In the genomic region with DNA sequence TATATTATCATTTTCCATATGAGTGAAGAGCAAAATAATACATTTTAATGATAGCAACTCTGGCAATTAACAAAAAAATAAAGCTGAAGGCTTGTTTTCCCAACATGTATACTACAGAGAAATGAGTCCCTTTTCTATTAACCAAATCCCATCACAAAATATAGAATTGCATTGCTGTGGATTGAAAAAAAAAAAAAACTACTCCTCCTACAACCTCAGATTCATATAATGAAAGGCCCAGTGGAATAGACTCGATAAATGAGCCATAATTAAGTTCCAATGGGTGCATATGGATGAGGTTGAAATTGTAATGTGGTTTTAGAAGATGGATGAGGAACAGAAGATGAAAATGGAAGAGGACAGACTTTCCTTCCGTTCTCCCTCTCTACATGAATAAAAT, we compare ENCODE assay signal across 19 mouse cellular contexts.
DNase-seq lines count a peak whose midpoint lies in the region; ATAC-seq and TF ChIP-seq lines count a peak whose summit lies in the region.
"Had no signal": no experiment of that assay in that cellular context is flagged by ENCODE, and none has a peak within 500 bp of the region (broad histone marks: within the 10 kb centered on the region; RNA-seq: fewer than 3 reads in every experiment).

No protein-coding gene starts in this region.

- TF ChIP-seq EP300 in heart, postnatal 0 days (IDR thresholded peaks at IDR 0.05; ENCODE audit: low read depth): no peak
- TF ChIP-seq EP300 in lung, postnatal 0 days (IDR thresholded peaks at IDR 0.05): no peak

- no peaks in the 10 kb centered on the region for H3K4me1 ChIP-seq in heart, postnatal 0 days (ENCODE audit: control insufficient read depth, insufficient read depth)
- H3K4me1 ChIP-seq in lung, postnatal 0 days (ENCODE audit: insufficient read depth, low read depth, low read length): no peaks in the 10 kb centered on the region

- H3K4me2 ChIP-seq in heart, postnatal 0 days (ENCODE audit: low read depth, low read length): no peak overlapping the region
- no peak overlapping the region for H3K4me2 ChIP-seq in lung, postnatal 0 days (replicated peaks; ENCODE audit: low read depth, low read length)

- no peak overlapping the region for H3K9ac ChIP-seq in heart, postnatal 0 days (replicated peaks; ENCODE audit: low read depth, low read length)
- no peak overlapping the region for H3K9ac ChIP-seq in lung, postnatal 0 days (replicated peaks; ENCODE audit: low read depth)

- 59% methylated on average over 2 of the region's 2 CpGs for WGBS in heart, postnatal 0 days
- WGBS in lung, postnatal 0 days: 60% methylated on average over 2 of the region's 2 CpGs

- DNase-seq in heart, postnatal 0 days (ENCODE audit: low spot score): peak; percentile 97
- DNase-seq in heart, postnatal 36 days: no peak
- DNase-seq in lung, postnatal 0 days (ENCODE audit: low spot score): peak; percentile 91
- DNase-seq in lung, postnatal 10 days: no peak
- DNase-seq: adrenal gland, adult 2 months; adrenal gland, adult 8-10 months; adrenal gland, postnatal 10 days; adrenal gland, postnatal 14 days; adrenal gland, postnatal 25 days; adrenal gland, postnatal 36 days; B cell, adult 2 months; cerebellum, adult 11 months; cerebellum, adult 11-12 months; cerebellum, adult 18-20 months had no signal

- H3K4me3 ChIP-seq in heart, postnatal 0 days (ENCODE audit: low read depth, low read length): no peak overlapping the region
- H3K4me3 ChIP-seq in lung, postnatal 0 days (ENCODE audit: low read depth, low read length): no peak overlapping the region

- H3K27me3 ChIP-seq in heart, postnatal 0 days (ENCODE audit: control insufficient read depth, insufficient read depth, low read length): no peaks in the 10 kb centered on the region
- no peaks in the 10 kb centered on the region for H3K27me3 ChIP-seq in lung, postnatal 0 days (replicated peaks; ENCODE audit: insufficient read depth, low read length)
- H3K27me3 ChIP-seq: CH12.LX, Patski had no signal

- intact Hi-C loops in heart, postnatal 36 days (cut with DNase I): no loop called here

- TF ChIP-seq CTCF in heart, postnatal 0 days (IDR thresholded peaks at IDR 0.05; ENCODE audit: low read depth): no peak
- no peak for TF ChIP-seq CTCF in lung, postnatal 0 days (IDR thresholded peaks at IDR 0.05)

- H3K9me3 ChIP-seq in heart, postnatal 0 days (replicated peaks; ENCODE audit: control insufficient read depth, low read length): no peaks in the 10 kb centered on the region
- no peaks in the 10 kb centered on the region for H3K9me3 ChIP-seq in lung, postnatal 0 days (ENCODE audit: low read length)
- H3K9me3 ChIP-seq: G1E had no signal

- H3K36me3 ChIP-seq in heart, postnatal 0 days (replicated peaks; ENCODE audit: control insufficient read depth, insufficient read depth, low read length): no peaks in the 10 kb centered on the region
- H3K36me3 ChIP-seq in lung, postnatal 0 days (ENCODE audit: insufficient read depth, low read length): no peaks in the 10 kb centered on the region
- H3K36me3 ChIP-seq: G1E had no signal

- no peak overlapping the region for H3K27ac ChIP-seq in heart, postnatal 0 days (ENCODE audit: low read depth)
- no peak overlapping the region for H3K27ac ChIP-seq in lung, postnatal 0 days (ENCODE audit: low read length)

- ATAC-seq in heart, postnatal 0 days (ENCODE audit: insufficient read depth, low read depth): no peak
- ATAC-seq in lung, postnatal 0 days: no peak
- ATAC-seq: activated CD4-positive, CD25-positive, alpha-beta regulatory T cell, adult 4 months; CD4-positive, CD25-positive, alpha-beta regulatory T cell, adult 4 months; Patski had no signal

Comparison
In these comparisons a context has a peak if more than half of its experiments do, and no peak if none do; other contexts are left out.
1. DNase-seq: peak in heart, postnatal 0 days (single experiment) and lung, postnatal 0 days (single experiment); none in heart, postnatal 36 days (0 of 2) and lung, postnatal 10 days (single experiment).